Comparison of ENCODE assay signal across 8 mouse cellular contexts in genomic region chr7:131362615-131363300, GRCm38 (mm10). TPM values are rescaled to one million over a fixed set of nuclear protein-coding genes. Genes with fewer than 3 reads are reported as not detected.
DNase-seq lines count a peak whose midpoint lies in the region; ATAC-seq and TF ChIP-seq lines count a peak whose summit lies in the region.

Gene 2310057M21Rik (minus strand): TSS chr7:131362759.

- H3K36me3 ChIP-seq in heart, embryonic 13.5 days: peaks cover 28% of the 10 kb centered on the region
- peaks cover 29% of the 10 kb centered on the region for H3K36me3 ChIP-seq in liver, embryonic 12.5 days
- H3K36me3 ChIP-seq in stomach, postnatal 0 days (ENCODE audit: control insufficient read depth, insufficient read depth, low read length): 0 out of 2 replicates have a peak, but pooled peaks cover 2% of the 10 kb centered on the region

- TF ChIP-seq EP300 in stomach, postnatal 0 days (optimal IDR thresholded peaks at IDR 0.05): no peak

- peak within 1 kb of the TSS; percentile 85 for H3K4me2 ChIP-seq in heart, embryonic 13.5 days
- peak within 1 kb of the TSS; percentile 93 for H3K4me2 ChIP-seq in liver, embryonic 12.5 days
- peak within 1 kb of the TSS; percentile 93 for H3K4me2 ChIP-seq in stomach, postnatal 0 days (replicated peaks; ENCODE audit: low read depth)

- DNase-seq in fat pad, adult 2 months (ENCODE audit: extremely low read depth, low read depth, low spot score): peak; percentile 68
- peak; percentile 96 for DNase-seq in kidney, postnatal 10 days
- peak; percentile 82 to 88 for DNase-seq in natural killer cell, adult 2 months (ENCODE audit: low spot score in 2 of 2)
- DNase-seq in stomach, postnatal 0 days (ENCODE audit: low spot score): peak; percentile 96

- no peaks in the 10 kb centered on the region; the same call in 1 of the 2 replicates for H3K4me1 ChIP-seq in brown adipose tissue, adult 24 weeks (ENCODE audit: control insufficient read depth, insufficient read depth, insufficient read length, low read length)
- H3K4me1 ChIP-seq in heart, embryonic 13.5 days: peaks cover 21% of the 10 kb centered on the region
- H3K4me1 ChIP-seq in liver, embryonic 12.5 days: peaks cover 20% of the 10 kb centered on the region
- H3K4me1 ChIP-seq in stomach, postnatal 0 days (replicated peaks; ENCODE audit: control insufficient read depth, insufficient read depth): no peaks in the 10 kb centered on the region

- H3K9ac ChIP-seq in heart, embryonic 13.5 days: peak within 1 kb of the TSS; percentile 96
- H3K9ac ChIP-seq in liver, embryonic 12.5 days: peak within 1 kb of the TSS; percentile 97
- H3K9ac ChIP-seq in stomach, postnatal 0 days (ENCODE audit: low read length): peak within 1 kb of the TSS; percentile 90

- peak; percentile 9; the same call in 1 of the 2 replicates for TF ChIP-seq CTCF in stomach, postnatal 0 days (IDR thresholded peaks at IDR 0.05; ENCODE audit: low read depth)

- ATAC-seq in CD4-positive, CD25-positive, alpha-beta regulatory T cell, adult 4 months: peak; percentile 92
- ATAC-seq in heart, embryonic 13.5 days (ENCODE audit: extremely low read depth, insufficient number of reproducible peaks, low FRiP score, low TSS enrichment): peak; percentile 87
- ATAC-seq in liver, embryonic 12.5 days: peak; percentile 95
- peak; percentile 97 for ATAC-seq in stomach, postnatal 0 days (ENCODE audit: low FRiP score, low TSS enrichment)

- WGBS in heart, embryonic 13.5 days: under 1% methylated on average over 55 of the region's 55 CpGs
- under 1% methylated on average over 55 of the region's 55 CpGs for WGBS in liver, embryonic 12.5 days (ENCODE audit: insufficient replicate concordance)
- under 1% methylated on average over 55 of the region's 55 CpGs for WGBS in stomach, postnatal 0 days

- no peaks in the 10 kb centered on the region for H3K27me3 ChIP-seq in heart, embryonic 13.5 days (replicated peaks)
- H3K27me3 ChIP-seq in liver, embryonic 12.5 days (replicated peaks): peaks cover 10% of the 10 kb centered on the region; the same call in 1 of the 2 replicates
- no peaks in the 10 kb centered on the region for H3K27me3 ChIP-seq in stomach, postnatal 0 days (ENCODE audit: control insufficient read depth, insufficient read depth, low read length)

- H3K27ac ChIP-seq in brown adipose tissue, adult 24 weeks (replicated peaks; ENCODE audit: low read depth, low read length): peak within 1 kb of the TSS; percentile 76
- H3K27ac ChIP-seq in heart, embryonic 13.5 days (replicated peaks): peak within 1 kb of the TSS; percentile 98
- peak within 1 kb of the TSS; percentile 92 for H3K27ac ChIP-seq in liver, embryonic 12.5 days
- peak within 1 kb of the TSS; percentile 90 for H3K27ac ChIP-seq in stomach, postnatal 0 days (replicated peaks)

- peak within 1 kb of the TSS; percentile 84 for H3K4me3 ChIP-seq in brown adipose tissue, adult 24 weeks (ENCODE audit: insufficient read depth, low read depth, low read length)
- H3K4me3 ChIP-seq in heart, embryonic 13.5 days: peak within 1 kb of the TSS; percentile 80
- H3K4me3 ChIP-seq in liver, embryonic 12.5 days: peak within 1 kb of the TSS; percentile 94
- H3K4me3 ChIP-seq in stomach, postnatal 0 days (ENCODE audit: low read depth, low read length): peak within 1 kb of the TSS; percentile 88

- no peaks in the 10 kb centered on the region for H3K9me3 ChIP-seq in heart, embryonic 13.5 days
- H3K9me3 ChIP-seq in liver, embryonic 12.5 days (replicated peaks): no peaks in the 10 kb centered on the region
- H3K9me3 ChIP-seq in stomach, postnatal 0 days (ENCODE audit: control insufficient read depth, low read length): no peaks in the 10 kb centered on the region

RNA-seq across cellular contexts. Expression of gene 2310057M21Rik, which starts in this region (rescaled TPM):
- polyA plus RNA-seq in CD4-positive, CD25-positive, alpha-beta regulatory T cell, adult 4 months (2017; shearing (Covaris generic)): 10 to 100 TPM; 16.2 to 19.7 TPM
- polyA plus RNA-seq in brown adipose tissue, adult 24 weeks (2012; ENCODE audit: insufficient read depth, insufficient read length, missing spikeins): 7.6 and 11.7 TPM in 2 replicates
- 18.3 and 18.5 TPM in 2 replicates for polyA plus RNA-seq in heart, embryonic 13.5 days (2015; fragmentation: Nextera tagmentation; extraction: Ambion mirVana)
- polyA plus RNA-seq in liver, embryonic 12.5 days (2016; fragmentation: Nextera tagmentation; extraction: Ambion mirVana): 14.3 and 15.7 TPM in 2 replicates
- polyA plus RNA-seq in stomach, postnatal 0 days (2015; fragmentation: Nextera tagmentation; extraction: Ambion mirVana): 11.5 and 12.8 TPM in 2 replicates

Comparison
In these comparisons a context has a peak if more than half of its experiments do, and no peak if none do; other contexts are left out.
1. Peak in every context shown above with its lines: DNase-seq, ATAC-seq, H3K4me3 ChIP-seq and H3K27ac ChIP-seq.